Mouse (Mus musculus) brain, embryonic 14.5 days (tissue): Measurements from ENCODE around the gene Ypel1.

Experiments used
- CTCF ChIP-seq: fragments of 200-500 bp; IDR thresholded peaks from 2 replicates; pipeline ENCODE4 v1.5.1; 2012; ENCODE audit warnings: inconsistent platforms, mild to moderate bottlenecking, moderate library complexity, borderline replicate concordance; ENCODE audit not compliant: insufficient read depth, insufficient read length; ENCODE audit errors: extremely low read depth
- POLR2A ChIP-seq: fragments of 200-500 bp; IDR thresholded peaks from 2 replicates; pipeline ENCODE4 v1.6.1; 2012; ENCODE audit warnings: mild to moderate bottlenecking, inconsistent platforms, borderline replicate concordance; ENCODE audit not compliant: poor library complexity, insufficient read depth, insufficient read length, severe bottlenecking; ENCODE audit errors: extremely low read depth

DNA sequence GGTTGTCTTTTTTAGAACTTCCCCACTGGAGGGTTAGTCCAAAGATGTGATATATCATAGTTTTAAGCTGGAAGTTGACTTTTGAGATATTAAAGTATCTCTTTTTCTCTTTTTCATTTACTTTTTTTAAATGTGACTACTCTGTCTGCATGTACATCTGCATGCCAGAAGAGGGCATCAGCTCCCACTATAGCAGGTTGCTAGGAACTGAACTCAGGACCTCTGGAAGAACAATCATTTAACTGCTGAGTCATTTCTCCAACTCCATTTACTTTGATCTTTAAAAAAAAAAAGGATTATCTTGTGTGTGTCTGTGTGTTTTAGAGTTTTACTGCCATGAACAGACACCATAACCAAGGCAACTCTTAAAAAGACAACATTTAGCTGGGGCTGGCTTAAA is 7.4 kb downstream of the Ypel1 start:
- TF ChIP-seq POLR2A (no peak), CTCF (no peak; the same call in 1 of the 2 replicates)
